Mouse (Mus musculus) ES-Bruce4 (cell line): ENCODE measurements around the gene Mgll. TPM values are rescaled to one million over a fixed set of nuclear protein-coding genes. Genes with fewer than 3 reads are reported as not detected.
A peak's percentile ranks its signal among the peaks of the same experiment; 100 is the strongest.

Experiments
- H3K27ac ChIP-seq: 2 replicates; pipeline ENCODE4 v1.5.1; 2012; ENCODE audit warnings: low read length, inconsistent platforms; ENCODE audit not compliant: insufficient read depth
- H3K27me3 ChIP-seq: 2 replicates; pipeline ENCODE4 v1.6.1; 2012; ENCODE audit warnings: mild to moderate bottlenecking, low read length, inconsistent platforms; ENCODE audit not compliant: control insufficient read depth, poor library complexity, insufficient read depth, severe bottlenecking
- H3K36me3 ChIP-seq: 2 replicates; pipeline ENCODE4 v1.6.1; 2012; ENCODE audit warnings: inconsistent platforms, mild to moderate bottlenecking, low read length, moderate library complexity; ENCODE audit not compliant: control insufficient read depth, poor library complexity, insufficient read depth, severe bottlenecking
- H3K4me1 ChIP-seq: one replicate; pipeline ENCODE4 v1.8.1; 2011; ENCODE audit warnings: low read length; ENCODE audit not compliant: control insufficient read depth, insufficient read depth
- H3K4me3 ChIP-seq: 2 replicates; pipeline ENCODE4 v1.5.1; 2011; ENCODE audit warnings: low read depth, mild to moderate bottlenecking, low read length
- H3K9ac ChIP-seq: 2 replicates; pipeline ENCODE4 v1.6.1; 2012; ENCODE audit warnings: low read depth, mild to moderate bottlenecking, inconsistent platforms; ENCODE audit not compliant: poor library complexity, severe bottlenecking
- H3K9me3 ChIP-seq: replicated peaks from 2 replicates; pipeline ENCODE4 v1.6.1; 2012; ENCODE audit warnings: mild to moderate bottlenecking, low read length, inconsistent platforms; ENCODE audit not compliant: control insufficient read depth, poor library complexity, insufficient read depth, severe bottlenecking
- CTCF ChIP-seq: IDR thresholded peaks from one replicate; pipeline ENCODE4 v1.8.1; 2011; ENCODE audit warnings: low read depth, low read length
- EP300 ChIP-seq: IDR thresholded peaks from 2 replicates; pipeline ENCODE4 v1.6.1; 2011; ENCODE audit warnings: low read depth, low read length; ENCODE audit not compliant: insufficient read depth
- POLR2A ChIP-seq: IDR thresholded peaks from one replicate; pipeline ENCODE4 v1.8.1; 2011; ENCODE audit warnings: low read length; ENCODE audit not compliant: insufficient read depth
- polyA plus RNA-seq: library from polyadenylated mRNA; stranded (reverse); fragments of >200 nt; gene quantifications from 2 replicates; pipeline ENCODE4 v1.2.4, GENCODE M21; 2011; ENCODE audit warnings: low read depth; ENCODE audit not compliant: missing spikeins, insufficient read depth, insufficient read length

Gene Mgll
- polyA plus RNA-seq, 1 experiment, result 3.4 TPM

- TF ChIP-seq CTCF (no peak), POLR2A (peak; percentile 82), EP300 (no peak)
- Histone ChIP-seq H3K36me3 (no peaks in the 10 kb centered on the region), H3K4me3 (peak overlapping the region; percentile 35), H3K4me1 (peaks cover 5% of the 10 kb centered on the region), H3K27me3 (no peaks in the 10 kb centered on the region), H3K9ac (no peak overlapping the region), H3K27ac (no peak overlapping the region), H3K9me3 (no peaks in the 10 kb centered on the region)
Observed at GRCm38 (mm10) chr6:88832663-88833062, 108.5 kb downstream of the Mgll start.

GRCm38 (mm10) chr6:88833340-88834140, 109.3 kb downstream of the Mgll start:
- TF ChIP-seq EP300 (no peak), CTCF (no peak), POLR2A (no peak)
- H3K4me3 ChIP-seq, result no peak overlapping the region
- H3K27ac ChIP-seq, result no peak overlapping the region
- no peaks in the 10 kb centered on the region for H3K9me3 ChIP-seq
- H3K4me1 ChIP-seq, result peaks cover 5% of the 10 kb centered on the region
- H3K27me3 ChIP-seq, result no peaks in the 10 kb centered on the region
- no peaks in the 10 kb centered on the region for H3K36me3 ChIP-seq
- H3K9ac ChIP-seq, result no peak overlapping the region

- H3K9ac ChIP-seq, result no peak overlapping the region
- H3K27ac ChIP-seq, result no peak overlapping the region
- H3K4me1 ChIP-seq, result peaks cover 5% of the 10 kb centered on the region
- no peaks in the 10 kb centered on the region for H3K36me3 ChIP-seq
- H3K9me3 ChIP-seq, result no peaks in the 10 kb centered on the region
- no peaks in the 10 kb centered on the region for H3K27me3 ChIP-seq
- H3K4me3 ChIP-seq, result no peak overlapping the region
- TF ChIP-seq POLR2A, result no peak
- no peak for TF ChIP-seq CTCF
- TF ChIP-seq EP300, result no peak
Observed at GRCm38 (mm10) chr6:88835047-88835446, 110.8 kb downstream of the Mgll start.

- Histone ChIP-seq H3K4me1 (peaks cover 5% of the 10 kb centered on the region), H3K9ac (no peak overlapping the region), H3K27me3 (no peaks in the 10 kb centered on the region), H3K4me3 (no peak overlapping the region), H3K9me3 (no peaks in the 10 kb centered on the region), H3K27ac (no peak overlapping the region), H3K36me3 (no peaks in the 10 kb centered on the region)
- no peak for TF ChIP-seq POLR2A
- TF ChIP-seq CTCF, result no peak
- TF ChIP-seq EP300, result no peak
Observed at GRCm38 (mm10) chr6:88836178-88836819, 112.1 kb downstream of the Mgll start.

- H3K27ac ChIP-seq, result no peak overlapping the region
- H3K9me3 ChIP-seq, result no peaks in the 10 kb centered on the region
- no peaks in the 10 kb centered on the region for H3K27me3 ChIP-seq
- H3K4me3 ChIP-seq, result no peak overlapping the region
- H3K4me1 ChIP-seq, result peaks cover 5% of the 10 kb centered on the region
- H3K36me3 ChIP-seq, result no peaks in the 10 kb centered on the region
- no peak for TF ChIP-seq EP300
- TF ChIP-seq CTCF, result no peak
- no peak overlapping the region for H3K9ac ChIP-seq
Observed at GRCm38 (mm10) chr6:88837999-88838398, 113.8 kb downstream of the Mgll start.

GRCm38 (mm10) chr6:88838613-88839012, 114.4 kb downstream of the Mgll start:
- Histone ChIP-seq H3K27ac (no peak overlapping the region), H3K4me1 (peaks cover 5% of the 10 kb centered on the region), H3K4me3 (no peak overlapping the region), H3K9ac (no peak overlapping the region), H3K36me3 (no peaks in the 10 kb centered on the region), H3K9me3 (no peaks in the 10 kb centered on the region), H3K27me3 (no peaks in the 10 kb centered on the region)
- TF ChIP-seq EP300, result no peak
- no peak for TF ChIP-seq CTCF
